Mouse (Mus musculus): ENCODE measurements around the gene BC048679.

GRCm38 (mm10) chr7:81480800-81481199 lies 17.3 kb downstream of the BC048679 start:
- no peak for TF ChIP-seq CTCF (IDR thresholded peaks at IDR 0.05)
- no peak for TF ChIP-seq EP300 (IDR thresholded peaks at IDR 0.05; ENCODE audit: insufficient read depth, low read depth, low read length)
- no peak for TF ChIP-seq POLR2A (IDR thresholded peaks at IDR 0.05; ENCODE audit: insufficient read depth, low read depth, low read length)
